Mouse (Mus musculus): ENCODE measurements at regions not wholly inside any gene's neighbourhood (a gene's known extent, or its start where the extent isn't known, plus 50 kb on each side); places are given as distances from the start of the nearest gene placed in this dataset.

- in situ Hi-C loops (cut with MboI, MseI), result no loop called here
Observed at GRCm38 (mm10) chr4:12273369-12273768, 101.6 kb upstream of the Fam92a start.

DNA sequence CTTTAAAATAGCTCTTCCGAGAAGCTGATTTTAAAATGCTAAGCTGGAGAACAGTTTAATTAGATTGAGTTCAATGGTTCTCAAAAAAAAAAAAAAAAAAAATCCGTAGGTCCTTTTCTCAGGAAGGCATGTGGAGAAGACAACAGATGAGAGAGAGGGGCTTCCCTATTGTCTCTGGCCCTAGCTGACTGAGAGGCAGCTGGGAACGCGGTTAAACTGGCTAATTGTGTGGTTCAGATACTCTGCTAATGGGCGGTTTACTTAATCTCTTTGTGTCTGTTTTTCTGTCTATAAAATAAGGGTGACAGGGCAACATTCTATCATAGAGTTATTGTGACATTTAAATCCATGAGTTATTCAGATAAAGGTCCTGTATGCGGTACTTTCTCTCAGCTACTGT lies 101.1 kb upstream of the Fam92a start:
- in situ Hi-C loops (cut with MboI, MseI), result no loop called here

- in situ Hi-C loops (cut with MboI, MseI), result no loop called here
Observed at GRCm38 (mm10) chr4:12272378-12272777, 100.6 kb upstream of the Fam92a start.

- in situ Hi-C loops (cut with MboI, MseI), result no loop called here
Observed at GRCm38 (mm10) chr4:12263746-12264145, 91.9 kb upstream of the Fam92a start.

GRCm38 (mm10) chr4:12263197-12263596 lies 91.4 kb upstream of the Fam92a start:
- in situ Hi-C loops (cut with MboI, MseI), result no loop called here

GRCm38 (mm10) chr4:12247994-12248393 lies 76.2 kb upstream of the Fam92a start:
- in situ Hi-C loops (cut with MboI, MseI), result loop anchor here (10.0 kb wide), 1 partner anchor 1527 kb away; no protein-coding TSS in a partner anchor

DNA sequence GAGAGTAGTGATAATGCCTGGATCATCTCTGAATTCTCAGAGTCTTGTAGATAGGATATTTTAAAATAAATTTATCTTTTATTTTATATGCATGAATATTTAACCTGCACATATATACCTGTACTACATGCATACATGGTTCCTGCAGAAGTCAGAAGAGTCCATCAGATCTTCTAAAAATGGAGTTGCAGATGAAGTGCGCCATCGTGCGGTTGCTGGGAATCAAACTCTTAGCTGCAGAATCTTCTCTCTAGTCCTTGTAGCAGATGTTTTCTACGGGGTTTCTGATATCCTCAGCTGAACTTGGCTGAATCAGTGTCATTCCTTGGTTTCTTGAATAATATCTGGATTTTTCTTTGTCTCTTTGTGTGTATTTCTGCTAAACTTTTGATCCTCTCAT lies 74.8 kb upstream of the Fam92a start:
- in situ Hi-C loops (cut with MboI, MseI), result loop anchor here (10.0 kb wide), 1 partner anchor 1528 kb away; no protein-coding TSS in a partner anchor

DNA sequence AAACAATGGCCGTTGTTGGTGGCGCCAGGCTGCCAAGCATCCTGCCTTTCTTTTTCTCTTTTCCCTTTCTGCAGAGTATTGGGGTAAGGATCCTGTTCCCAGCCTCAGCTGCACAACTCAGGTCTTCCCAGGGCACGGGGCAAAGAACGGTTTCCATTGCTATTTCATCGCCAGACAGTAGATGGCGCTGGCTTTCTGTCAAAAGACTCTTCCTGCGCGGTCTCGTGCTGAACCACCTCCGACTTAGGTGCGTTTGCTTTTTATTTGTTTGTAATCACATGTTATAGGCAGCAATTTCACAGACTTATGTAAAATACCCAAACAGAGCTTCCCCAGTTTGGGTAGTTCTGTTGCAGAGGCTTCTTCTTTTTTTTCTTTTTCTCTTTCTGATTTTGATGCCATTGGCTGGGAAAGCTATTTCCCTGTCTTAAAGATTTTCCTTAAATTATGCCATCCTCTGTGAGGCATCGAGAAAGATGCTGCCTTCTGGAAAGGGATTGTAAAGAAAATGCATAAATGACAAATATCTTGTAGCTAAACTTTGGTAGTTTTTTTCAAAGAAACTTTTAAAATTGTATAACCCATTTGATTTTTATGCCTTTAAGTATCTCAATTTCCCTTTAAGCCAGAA lies 69.2 kb upstream of the Fam92a start:
- in situ Hi-C loops (cut with MboI, MseI), result loop anchor here (10.0 kb wide), 1 partner anchor 1534 kb away; no protein-coding TSS in a partner anchor

DNA sequence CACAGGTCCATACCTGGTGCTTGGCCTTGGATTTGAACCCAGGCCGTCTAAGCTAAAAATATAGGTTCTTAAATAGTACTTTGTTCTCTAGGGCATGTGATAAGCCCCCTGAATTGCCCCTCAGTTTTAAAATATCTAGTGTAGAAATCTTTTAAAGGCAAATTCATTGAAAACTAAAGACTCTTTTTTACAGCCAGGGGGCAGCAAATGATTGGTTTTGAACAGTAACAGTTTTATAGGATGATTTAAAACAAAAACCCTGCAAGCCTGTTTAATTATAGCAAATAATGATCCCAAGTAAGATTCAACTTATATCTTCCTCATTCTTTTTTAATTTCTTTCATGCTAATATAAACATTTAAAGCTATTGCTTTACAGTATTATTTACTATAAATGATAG lies 58.9 kb upstream of the Fam92a start:
- in situ Hi-C loops (cut with MboI, MseI), result no loop called here
